Mouse (Mus musculus) ovary, adult 18-20 months (tissue): ENCODE data around the gene Psmd9.

Source experiments
- DNase-seq: peaks from one replicate; pipeline ENCODE4 v3.0.0; 2022; ENCODE audit warnings: low spot score, mixed read lengths

Gene Psmd9

DNA sequence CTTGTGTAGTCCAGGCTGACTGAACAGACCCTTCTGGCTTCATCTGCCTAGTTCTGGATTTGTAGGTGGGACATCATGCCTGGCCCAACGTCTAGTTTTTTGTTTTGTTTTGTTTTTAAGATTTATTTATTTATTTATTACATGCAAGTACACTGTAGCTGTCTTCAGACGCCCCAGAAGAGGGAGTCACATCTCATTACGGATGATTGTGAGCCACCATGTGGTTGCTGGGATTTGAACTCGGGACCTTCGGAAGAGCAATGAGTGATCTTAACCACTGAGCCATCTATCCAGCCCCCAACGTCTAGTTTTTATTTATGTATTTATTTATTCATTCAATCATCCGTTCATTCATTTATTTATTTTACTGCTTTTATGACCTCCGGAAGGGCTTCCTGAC, 82.2 kb downstream of the Psmd9 start:
- no peak for DNase-seq

DNA sequence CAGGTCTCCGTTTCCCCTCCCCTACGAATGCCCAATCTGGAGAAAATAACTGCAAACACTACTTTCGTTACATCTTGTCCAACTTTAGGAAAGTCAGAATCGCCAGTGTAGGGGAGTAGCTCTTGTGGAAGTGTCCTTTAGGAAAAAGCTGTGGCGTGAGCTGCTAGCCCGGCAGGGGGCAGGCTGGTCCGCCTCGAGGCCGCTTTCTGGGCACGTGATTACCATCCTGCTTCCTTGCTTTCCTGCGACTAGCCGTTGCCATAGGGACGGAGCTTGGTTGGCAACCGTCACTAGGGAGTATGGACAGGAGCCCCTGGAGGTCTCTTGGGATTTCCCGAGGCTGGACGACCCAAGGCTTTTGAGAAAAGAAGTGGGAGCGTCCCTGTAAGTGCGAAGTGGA, 82.6 kb downstream of the Psmd9 start, which contains the start of gene Wdr66:
TSS of gene Wdr66 (plus strand) at position 269 of the 400 bp plus-strand sequence.
- DNase-seq: peak; percentile 78

DNA sequence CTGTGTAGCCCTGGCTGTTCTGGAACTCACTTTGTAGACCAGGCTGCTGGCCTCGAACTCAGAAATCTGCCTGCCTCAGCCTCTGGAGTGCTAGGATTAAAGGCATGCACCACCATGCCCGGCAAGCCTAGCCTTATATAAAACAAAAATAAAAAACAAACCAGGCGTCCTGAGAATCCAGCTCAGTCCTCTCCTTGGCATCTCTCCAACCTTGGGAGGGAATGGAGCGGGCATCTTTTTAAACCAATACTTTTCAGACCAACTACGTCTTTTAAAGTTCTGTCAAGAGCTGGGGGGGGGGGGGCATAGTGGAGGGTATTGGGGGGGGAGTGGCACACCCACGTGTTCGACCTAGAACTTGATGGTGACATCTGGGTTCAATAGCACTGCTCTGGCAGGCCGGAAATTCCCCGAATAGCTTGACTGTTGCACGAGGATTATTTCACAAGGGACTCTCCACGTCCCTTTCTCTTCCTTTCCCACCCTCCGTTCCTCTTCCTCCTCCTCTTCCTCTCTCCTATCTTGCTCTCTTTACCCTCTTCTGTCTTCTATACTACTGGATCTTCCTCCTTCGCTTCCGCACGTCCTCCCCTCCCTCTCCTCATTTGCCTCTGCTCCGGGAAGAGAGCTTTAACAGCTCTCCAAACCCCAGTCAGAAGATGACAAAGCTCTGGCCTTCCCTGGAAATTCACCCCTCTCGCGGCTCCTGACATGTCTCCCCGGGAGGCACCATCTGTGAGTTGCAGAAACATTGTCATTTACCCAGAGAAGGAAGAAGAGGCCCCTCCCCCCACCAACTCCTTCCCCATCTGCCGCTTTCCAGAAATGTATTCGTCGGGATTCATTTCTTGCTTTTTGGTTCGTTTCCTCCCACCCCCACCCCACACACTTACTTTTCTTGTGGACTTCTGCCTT, 87.9 kb downstream of the Psmd9 start:
- DNase-seq: no peak

DNA sequence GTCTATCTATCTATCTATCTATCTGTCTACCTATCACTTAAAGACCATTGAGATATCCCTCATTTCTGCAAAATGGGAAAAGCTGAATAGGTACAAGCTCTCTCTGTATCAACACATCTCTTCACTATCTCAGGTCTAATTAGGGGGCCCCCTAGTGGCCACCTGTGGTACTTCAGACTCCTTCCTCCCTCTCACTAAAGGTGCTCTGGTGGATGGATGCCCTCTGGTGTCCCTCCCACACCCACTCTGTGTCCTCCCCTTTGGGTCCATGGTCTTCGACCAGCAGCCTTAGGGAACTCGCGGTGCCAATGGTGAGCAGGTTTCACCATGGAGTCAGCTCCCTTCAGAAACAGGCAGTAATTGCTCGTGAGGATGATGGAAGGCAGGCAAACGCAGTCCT, 89.8 kb downstream of the Psmd9 start:
- DNase-seq: no peak

GRCm38 (mm10) chr5:123260698-123261097, 91.5 kb downstream of the Psmd9 start:
- DNase-seq: no peak

DNA sequence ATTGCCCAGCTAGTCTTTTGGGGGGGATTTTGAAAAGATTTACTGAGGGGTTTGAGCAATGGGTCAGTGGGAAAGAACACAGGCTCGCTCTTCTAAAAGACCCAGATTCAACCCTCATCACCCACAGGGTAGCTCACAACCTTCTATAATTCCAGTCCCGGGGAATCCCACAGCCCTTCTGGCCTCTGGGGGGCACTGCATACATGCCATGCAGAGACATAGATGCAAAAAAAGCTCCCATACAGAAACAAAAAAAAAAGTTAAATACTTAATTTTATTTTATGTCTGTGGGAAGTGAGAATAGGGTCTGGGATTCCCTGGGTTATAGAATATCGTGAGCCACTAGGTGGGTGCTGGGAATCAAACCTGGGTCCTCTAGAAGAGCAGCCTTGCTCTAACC, 97.7 kb downstream of the Psmd9 start:
- DNase-seq: no peak

GRCm38 (mm10) chr5:123268477-123269474, 99.6 kb downstream of the Psmd9 start:
- DNase-seq: no peak

DNA sequence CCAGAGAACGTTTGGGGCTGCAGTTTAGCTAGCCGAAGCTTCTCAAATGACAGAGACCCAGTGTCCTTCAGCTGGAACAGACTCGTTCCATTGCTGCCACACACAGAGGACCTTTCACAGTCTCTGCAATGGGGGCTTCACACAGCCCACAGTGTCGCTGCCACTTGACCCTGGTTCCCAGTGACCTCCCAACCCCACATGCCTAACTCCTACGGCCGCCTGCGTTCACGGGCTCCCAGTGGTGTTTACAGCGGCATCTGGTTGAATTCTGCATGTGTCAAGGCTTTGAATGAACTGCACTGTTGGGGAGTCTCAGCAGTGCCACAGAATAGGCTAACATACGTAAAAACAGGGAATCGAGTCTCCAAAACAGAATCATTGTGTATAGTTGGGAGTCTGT, 101.7 kb downstream of the Psmd9 start:
- DNase-seq: no peak

DNA sequence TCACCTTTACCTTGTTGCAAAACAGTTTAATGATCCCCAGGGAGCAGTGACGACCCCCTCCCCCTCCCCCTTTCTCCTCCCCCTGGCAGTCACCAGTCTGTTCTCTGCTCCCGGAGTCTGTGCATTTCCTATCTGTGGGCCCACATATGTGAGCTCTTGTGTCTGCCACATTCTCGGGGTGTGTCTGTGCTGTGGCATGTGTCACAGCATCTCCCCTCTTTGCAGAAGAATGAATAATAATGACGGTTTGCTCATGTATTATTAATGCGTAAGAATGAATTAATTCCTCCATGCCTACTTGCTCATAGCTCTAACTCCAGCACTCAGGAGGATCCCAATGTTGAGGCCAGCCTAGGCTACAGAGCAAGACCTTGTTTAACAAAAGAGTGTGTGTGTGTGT, 103.7 kb downstream of the Psmd9 start:
- no peak for DNase-seq

DNA sequence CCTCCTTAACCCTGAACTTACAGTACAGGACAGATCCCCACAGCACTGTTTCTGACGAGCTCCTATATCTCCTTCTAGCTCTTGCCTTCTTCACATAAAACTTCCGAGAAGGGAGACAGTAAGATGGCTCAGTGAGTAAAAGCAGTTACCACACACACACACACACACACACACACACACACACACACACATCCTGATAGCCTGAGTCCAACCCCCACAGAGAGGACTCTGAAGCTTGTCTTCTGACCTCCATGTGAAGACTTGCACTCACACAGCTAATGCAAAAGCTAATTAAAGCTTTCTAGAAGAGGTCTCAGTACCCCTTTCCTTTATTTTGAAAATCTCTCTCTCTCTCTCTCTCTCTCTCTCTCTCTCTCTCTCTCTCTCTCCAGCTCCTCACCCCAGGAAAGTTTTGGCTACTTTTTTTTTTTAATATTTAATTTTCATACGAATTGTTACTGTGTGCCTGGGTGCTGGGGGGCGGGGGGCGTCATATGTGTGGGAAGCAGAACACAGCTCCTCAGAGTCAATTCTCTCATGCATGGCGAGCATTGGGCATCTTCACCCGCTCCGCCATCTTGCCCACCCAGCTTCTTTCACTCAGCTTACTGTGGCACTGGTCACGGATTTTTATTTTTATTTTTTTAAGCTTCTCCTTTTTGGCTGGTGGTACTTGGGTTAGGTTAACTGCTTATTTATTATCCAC, 107.6 kb downstream of the Psmd9 start:
- no peak for DNase-seq

DNA sequence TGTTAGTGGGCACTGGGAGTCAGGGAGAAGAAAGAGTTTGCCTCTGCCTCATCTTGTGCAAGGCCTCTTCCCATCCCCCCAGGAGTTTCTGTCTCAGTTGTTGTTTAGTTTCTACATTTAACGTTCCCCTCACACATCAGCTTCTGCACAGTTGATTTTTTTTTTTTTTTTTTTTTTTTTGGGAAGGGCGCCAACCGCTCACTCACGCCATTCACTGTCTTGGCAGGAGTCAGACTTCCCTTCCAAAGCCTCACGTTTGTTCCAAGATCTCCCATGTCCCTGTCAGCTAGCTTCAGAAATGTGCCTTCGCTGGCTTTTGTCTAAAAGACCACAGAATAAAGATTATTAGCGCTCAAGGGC, 108.1 kb downstream of the Psmd9 start:
- DNase-seq: no peak

DNA sequence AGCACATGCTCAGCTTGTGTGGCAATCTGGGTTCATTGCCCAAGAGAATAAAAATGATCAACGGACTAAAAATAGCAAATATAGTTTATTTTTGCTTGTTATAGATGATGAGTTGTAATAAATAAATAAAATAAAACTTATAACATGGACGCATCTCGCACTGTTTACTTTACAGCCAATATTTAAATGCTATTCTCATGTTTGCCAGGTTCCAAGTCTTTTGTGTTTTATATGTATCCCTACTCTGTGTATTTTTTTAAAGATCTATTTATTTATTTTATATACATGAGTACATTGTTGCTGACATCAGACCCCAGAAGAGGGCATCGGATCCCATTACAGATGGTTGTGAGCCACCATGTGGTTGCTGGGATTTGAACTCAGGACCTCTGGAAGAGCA, 108.5 kb downstream of the Psmd9 start:
- DNase-seq: no peak

- DNase-seq: no peak
Observed at GRCm38 (mm10) chr5:123279248-123279647, 110.0 kb downstream of the Psmd9 start.

GRCm38 (mm10) chr5:123281336-123282136, 112.3 kb downstream of the Psmd9 start:
- no peak for DNase-seq

DNA sequence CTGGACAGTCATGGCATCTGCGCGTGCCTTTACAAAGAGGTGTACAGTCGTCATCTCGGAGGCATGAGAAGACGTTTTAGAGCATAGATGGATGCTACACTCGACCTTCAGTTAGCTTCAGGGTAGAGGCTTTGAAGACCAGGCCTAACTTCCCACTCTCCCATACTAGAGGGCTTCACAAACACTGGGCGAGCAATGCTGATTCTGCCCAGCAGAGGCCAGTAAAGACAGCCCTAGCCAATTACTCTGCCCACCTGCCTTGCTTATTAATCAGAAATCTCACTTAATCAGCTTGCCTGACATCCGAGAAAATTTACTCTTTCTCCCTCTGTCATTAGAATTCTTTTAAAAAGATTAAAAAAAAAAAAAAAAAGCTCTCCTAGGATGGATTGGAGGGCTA, 116.0 kb downstream of the Psmd9 start:
- no peak for DNase-seq

DNA sequence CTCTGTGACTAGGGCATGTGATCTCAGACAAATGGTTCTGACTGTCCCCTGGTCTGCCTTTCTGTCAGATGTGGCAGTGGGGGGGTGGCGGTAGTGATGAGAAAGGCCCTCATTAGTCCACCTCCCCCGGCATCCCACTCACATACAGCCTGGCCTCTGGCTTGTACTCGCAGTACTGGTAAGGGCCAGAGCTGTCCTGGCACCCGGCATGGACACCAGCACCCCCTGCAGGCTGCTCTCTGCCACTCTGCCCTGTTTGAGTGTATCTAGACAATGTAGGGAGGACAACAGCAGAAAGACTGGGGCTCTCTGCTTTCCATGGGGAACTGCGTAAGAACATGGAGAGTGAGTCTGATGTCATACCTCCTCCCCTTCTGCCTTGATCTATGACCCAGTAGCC, 118.9 kb downstream of the Psmd9 start:
- DNase-seq: no peak

- no peak for DNase-seq
Observed at GRCm38 (mm10) chr5:123294653-123295052, 125.4 kb downstream of the Psmd9 start.

GRCm38 (mm10) chr5:123296224-123296806, 127.1 kb downstream of the Psmd9 start:
- no peak for DNase-seq

GRCm38 (mm10) chr5:123296972-123297754, 128.0 kb downstream of the Psmd9 start:
- no peak for DNase-seq

DNA sequence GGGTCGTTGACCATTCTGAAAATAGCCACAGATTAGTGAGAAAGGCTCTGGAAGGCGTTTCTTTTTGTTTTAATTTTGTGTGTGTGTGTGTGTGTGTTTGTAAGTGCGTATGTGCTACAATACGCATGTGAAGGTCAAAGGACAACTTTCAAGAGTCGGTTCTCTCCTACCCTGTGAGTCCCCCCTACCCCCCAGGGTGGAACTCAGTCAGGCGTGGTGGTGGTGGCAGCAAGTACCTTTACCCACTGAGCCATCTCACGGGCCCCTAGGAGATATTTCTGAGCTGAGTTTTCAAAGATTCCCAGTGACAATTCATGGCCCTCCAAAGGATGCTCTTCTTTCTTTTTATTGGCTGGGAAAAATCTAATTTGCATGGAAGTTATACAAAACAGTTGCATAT, 128.6 kb downstream of the Psmd9 start:
- DNase-seq: no peak
